10 mouse cellular contexts compared by ENCODE assay signal in genomic region chr14:124742491-124742890, GRCm38 (mm10).
A peak's percentile ranks its signal among the peaks of the same experiment; 100 is the strongest.
DNase-seq lines count a peak whose midpoint lies in the region; ATAC-seq and TF ChIP-seq lines count a peak whose summit lies in the region.
"Had no signal": no experiment of that assay in that cellular context is flagged by ENCODE, and none has a peak within 500 bp of the region (broad histone marks: within the 10 kb centered on the region; RNA-seq: fewer than 3 reads in every experiment).

No protein-coding gene starts in this region.

- H3K36me3 ChIP-seq in heart, adult 2 months (ENCODE audit: control insufficient read depth, insufficient read depth, low read length) = no peaks in the 10 kb centered on the region
- H3K36me3 ChIP-seq: embryonic facial prominence, embryonic 12.5 days; liver, embryonic 13.5 days had no signal

- no peak for TF ChIP-seq POLR2A in heart, adult 2 months (IDR thresholded peaks at IDR 0.05; ENCODE audit: insufficient read depth, low read depth, low read length)

- intact Hi-C loops in heart, adult 2 months (cut with DNase I) = loop anchor here (5.0 kb wide), 1 partner anchor 330 kb away; no protein-coding TSS in a partner anchor

- peak overlapping the region; percentile 73 for H3K27ac ChIP-seq in heart, adult 2 months
- H3K27ac ChIP-seq: embryonic facial prominence, embryonic 12.5 days; liver, embryonic 13.5 days had no signal

- peak; percentile 66 for ATAC-seq in cerebellum, adult (ENCODE audit: insufficient number of reproducible peaks, low FRiP score, low TSS enrichment)

- TF ChIP-seq EP300 in heart, adult 2 months (IDR thresholded peaks at IDR 0.05; ENCODE audit: insufficient read depth, low read depth, low read length) = 0 out of 2 replicates have a peak, but pooled peaks have one; percentile 40

- H3K9ac ChIP-seq in heart, adult 2 months (ENCODE audit: low read depth, low read length) = no peak overlapping the region
- H3K9ac ChIP-seq: embryonic facial prominence, embryonic 12.5 days; liver, embryonic 13.5 days had no signal

- peak; percentile 76 for TF ChIP-seq CTCF in heart, adult 2 months (IDR thresholded peaks at IDR 0.05)

- H3K79me2 ChIP-seq in heart, adult 2 months (replicated peaks; ENCODE audit: control insufficient read depth, insufficient read depth, low read length) = no peaks in the 10 kb centered on the region

- DNase-seq in adrenal gland, postnatal 14 days = peak; percentile 19
- no peak for DNase-seq in adrenal gland, adult 18-20 months (ENCODE audit: low spot score in 2 of 2)
- peak; percentile 37 to 50 for DNase-seq in heart, adult 2 months
- DNase-seq in layer of hippocampus, adult 9-11 months = peak; percentile 3
- peak; percentile 26 to 29 for DNase-seq in right cerebral cortex, postnatal 10 days (ENCODE audit: low spot score in 2 of 2)
- no peak for DNase-seq in kidney, adult 18-20 months
- no peak for DNase-seq in thymus, postnatal 36 days
- DNase-seq: liver, embryonic 13.5 days had no signal

- H3K27me3 ChIP-seq in heart, adult 2 months (ENCODE audit: control insufficient read depth, insufficient read depth, low read length) = no peaks in the 10 kb centered on the region
- H3K27me3 ChIP-seq: embryonic facial prominence, embryonic 12.5 days; liver, embryonic 13.5 days had no signal

- no peak overlapping the region for H3K4me3 ChIP-seq in heart, adult 2 months
- H3K4me3 ChIP-seq: embryonic facial prominence, embryonic 12.5 days; liver, embryonic 13.5 days had no signal

- WGBS in heart, adult 2 months = 17% methylated on average over 2 of the region's 2 CpGs

- H3K4me1 ChIP-seq in heart, adult 2 months (ENCODE audit: control insufficient read depth, insufficient read depth, low read length) = no peaks in the 10 kb centered on the region; the same call in 1 of the 2 replicates
- H3K4me1 ChIP-seq: embryonic facial prominence, embryonic 12.5 days; liver, embryonic 13.5 days had no signal

Comparison
In these comparisons a context has a peak if more than half of its experiments do, and no peak if none do; other contexts are left out.
1. DNase-seq: peak in adrenal gland, postnatal 14 days (single experiment), heart, adult 2 months (2 of 2), layer of hippocampus, adult 9-11 months (single experiment) and right cerebral cortex, postnatal 10 days (2 of 2); none in adrenal gland, adult 18-20 months (0 of 2), kidney, adult 18-20 months (single experiment) and thymus, postnatal 36 days (0 of 2).